In the genomic region with DNA sequence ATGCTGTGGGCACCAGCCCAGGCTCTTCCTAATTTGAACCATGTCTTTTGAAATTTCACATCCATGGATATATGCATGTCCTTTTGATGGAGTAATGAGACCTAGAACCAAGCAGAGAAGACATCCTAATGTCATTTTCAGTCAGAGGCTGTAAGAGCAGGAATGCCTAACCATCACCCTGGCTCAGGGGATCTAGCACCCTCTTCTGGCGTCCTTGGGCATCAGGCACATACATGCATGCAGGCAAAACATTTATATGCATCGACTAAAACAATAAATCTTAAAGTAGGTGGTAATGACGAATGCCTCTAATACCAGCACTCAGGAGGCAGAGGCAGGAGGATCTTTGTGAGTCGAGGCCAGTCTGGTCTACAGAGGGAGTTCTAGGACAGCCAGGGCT, we compare ENCODE assay signal across 11 mouse cellular contexts. TPM values are rescaled to one million over a fixed set of nuclear protein-coding genes. Genes with fewer than 3 reads are reported as not detected.
DNase-seq lines count a peak whose midpoint lies in the region; ATAC-seq lines count a peak whose summit lies in the region.
"Had no signal": no experiment of that assay in that cellular context is flagged by ENCODE, and none has a peak within 500 bp of the region (broad histone marks: within the 10 kb centered on the region; RNA-seq: fewer than 3 reads in every experiment).

No protein-coding gene starts in this region.

- DNase-seq in hindbrain, embryonic 11.5 days (ENCODE audit: low spot score) = peak; percentile 12
- DNase-seq in B cell, adult 2 months = peak; percentile 54 to 64
- peak; percentile 38 for DNase-seq in R1 (ENCODE audit: low read depth, low spot score)
- peak; percentile 76 to 79 for DNase-seq in cerebellum, postnatal 14 days
- peak; percentile 6 for DNase-seq in large intestine, adult 2 months (ENCODE audit: low read depth, low spot score)
- peak; percentile 21 for DNase-seq in skeletal muscle tissue, adult 2 months (ENCODE audit: low read depth, low spot score)
- DNase-seq in urinary bladder, adult 2 months (ENCODE audit: low spot score) = no peak

- H3K4me2 ChIP-seq in hindbrain, embryonic 11.5 days (replicated peaks; ENCODE audit: low read depth, low read length) = no peak overlapping the region
- H3K4me2 ChIP-seq in hindbrain, embryonic 13.5 days = no peak overlapping the region
- H3K4me2 ChIP-seq: embryonic facial prominence, embryonic 15.5 days; limb, embryonic 12.5 days; stomach, embryonic 15.5 days had no signal

- ATAC-seq in hindbrain, embryonic 11.5 days (ENCODE audit: low FRiP score) = no peak
- no peak for ATAC-seq in hindbrain, embryonic 13.5 days (ENCODE audit: low FRiP score)

- no peak overlapping the region for H3K4me3 ChIP-seq in hindbrain, embryonic 11.5 days (ENCODE audit: low read depth, low read length)
- H3K4me3 ChIP-seq in hindbrain, embryonic 13.5 days = no peak overlapping the region
- H3K4me3 ChIP-seq: embryonic facial prominence, embryonic 15.5 days; limb, embryonic 12.5 days; stomach, embryonic 15.5 days had no signal

- no peaks in the 10 kb centered on the region for H3K4me1 ChIP-seq in hindbrain, embryonic 11.5 days (replicated peaks; ENCODE audit: control insufficient read depth, insufficient read depth, low read length)
- H3K4me1 ChIP-seq in hindbrain, embryonic 13.5 days (replicated peaks) = no peaks in the 10 kb centered on the region
- H3K4me1 ChIP-seq: embryonic facial prominence, embryonic 15.5 days; limb, embryonic 12.5 days; stomach, embryonic 15.5 days had no signal

- H3K27ac ChIP-seq in hindbrain, embryonic 11.5 days (ENCODE audit: low read depth, low read length) = no peak overlapping the region
- no peak overlapping the region for H3K27ac ChIP-seq in hindbrain, embryonic 13.5 days
- H3K27ac ChIP-seq: embryonic facial prominence, embryonic 15.5 days; limb, embryonic 12.5 days; stomach, embryonic 15.5 days had no signal

- no peaks in the 10 kb centered on the region for H3K36me3 ChIP-seq in hindbrain, embryonic 11.5 days (ENCODE audit: control insufficient read depth, insufficient read depth, low read length)
- no peaks in the 10 kb centered on the region for H3K36me3 ChIP-seq in hindbrain, embryonic 13.5 days
- H3K36me3 ChIP-seq: embryonic facial prominence, embryonic 15.5 days; limb, embryonic 12.5 days; stomach, embryonic 15.5 days had no signal

- H3K9me3 ChIP-seq in hindbrain, embryonic 11.5 days (ENCODE audit: control insufficient read depth, low read length) = no peaks in the 10 kb centered on the region
- no peaks in the 10 kb centered on the region for H3K9me3 ChIP-seq in hindbrain, embryonic 13.5 days
- H3K9me3 ChIP-seq: embryonic facial prominence, embryonic 15.5 days; limb, embryonic 12.5 days; stomach, embryonic 15.5 days had no signal

- no peaks in the 10 kb centered on the region for H3K27me3 ChIP-seq in hindbrain, embryonic 11.5 days (ENCODE audit: control insufficient read depth, insufficient read depth, low read length)
- no peaks in the 10 kb centered on the region for H3K27me3 ChIP-seq in hindbrain, embryonic 13.5 days
- H3K27me3 ChIP-seq: embryonic facial prominence, embryonic 15.5 days; limb, embryonic 12.5 days; stomach, embryonic 15.5 days had no signal

- no peak overlapping the region for H3K9ac ChIP-seq in hindbrain, embryonic 11.5 days (ENCODE audit: low read depth, low read length)
- no peak overlapping the region for H3K9ac ChIP-seq in hindbrain, embryonic 13.5 days
- H3K9ac ChIP-seq: embryonic facial prominence, embryonic 15.5 days; limb, embryonic 12.5 days; stomach, embryonic 15.5 days had no signal

- WGBS in hindbrain, embryonic 11.5 days = 47% methylated on average over 4 of the region's 4 CpGs
- 49% methylated on average over 4 of the region's 4 CpGs for WGBS in hindbrain, embryonic 13.5 days
- 25% methylated on average over 4 of the region's 4 CpGs for WGBS in large intestine, adult 2 months

RNA-seq across cellular contexts. Expression of gene Abca17, which starts 43.4 kb away (rescaled TPM):
- not detected in 2 replicates for polyA plus RNA-seq in hindbrain, embryonic 11.5 days (2014; fragmentation: Nextera tagmentation; extraction: Ambion mirVana)
- polyA plus RNA-seq in hindbrain, embryonic 13.5 days (2015; fragmentation: Nextera tagmentation; extraction: Ambion mirVana) = 0.43 and 0.61 TPM in 2 replicates
- polyA plus RNA-seq in large intestine, adult 2 months (2012; rRNA removed) = 0.01 TPM in 1 of 2 replicates, not detected in the other
- polyA plus RNA-seq in urinary bladder, adult 2 months (2012; rRNA removed) = 0.10 and 0.12 TPM in 2 replicates
- polyA plus RNA-seq: embryonic facial prominence, embryonic 15.5 days; limb, embryonic 12.5 days had no signal

RNA-seq across cellular contexts. Expression of gene Abca3, which starts 44.2 kb away (rescaled TPM):
- 11.8 and 14.1 TPM in 2 replicates for polyA plus RNA-seq in hindbrain, embryonic 11.5 days (2014; fragmentation: Nextera tagmentation; extraction: Ambion mirVana)
- 23.4 and 25.5 TPM in 2 replicates for polyA plus RNA-seq in hindbrain, embryonic 13.5 days (2015; fragmentation: Nextera tagmentation; extraction: Ambion mirVana)
- 23.2 and 29.1 TPM in 2 replicates for polyA plus RNA-seq in large intestine, adult 2 months (2012; rRNA removed)
- 44.4 and 47.7 TPM in 2 replicates for polyA plus RNA-seq in urinary bladder, adult 2 months (2012; rRNA removed)

RNA-seq across cellular contexts. Expression of gene Ccnf, which starts 56.2 kb away (rescaled TPM):
- polyA plus RNA-seq in hindbrain, embryonic 11.5 days (2014; fragmentation: Nextera tagmentation; extraction: Ambion mirVana) = 63.6 and 71.7 TPM in 2 replicates
- polyA plus RNA-seq in hindbrain, embryonic 13.5 days (2015; fragmentation: Nextera tagmentation; extraction: Ambion mirVana) = 17.2 and 17.9 TPM in 2 replicates
- 15.2 and 15.6 TPM in 2 replicates for polyA plus RNA-seq in large intestine, adult 2 months (2012; rRNA removed)
- 1.6 and 1.7 TPM in 2 replicates for polyA plus RNA-seq in urinary bladder, adult 2 months (2012; rRNA removed)
